Mouse (Mus musculus): ENCODE data around the gene Gm17535. TPM values are rescaled to one million over a fixed set of nuclear protein-coding genes. Genes with fewer than 3 reads are reported as not detected.
"Not testable (repeated sequence)": the region's sequence is repeated elsewhere in the genome, so short reads cannot be mapped to it uniquely, and the experiment has no call there.

Gene Gm17535
- polyA plus RNA-seq, 1 experiment from 2014 or later = not detected

DNA sequence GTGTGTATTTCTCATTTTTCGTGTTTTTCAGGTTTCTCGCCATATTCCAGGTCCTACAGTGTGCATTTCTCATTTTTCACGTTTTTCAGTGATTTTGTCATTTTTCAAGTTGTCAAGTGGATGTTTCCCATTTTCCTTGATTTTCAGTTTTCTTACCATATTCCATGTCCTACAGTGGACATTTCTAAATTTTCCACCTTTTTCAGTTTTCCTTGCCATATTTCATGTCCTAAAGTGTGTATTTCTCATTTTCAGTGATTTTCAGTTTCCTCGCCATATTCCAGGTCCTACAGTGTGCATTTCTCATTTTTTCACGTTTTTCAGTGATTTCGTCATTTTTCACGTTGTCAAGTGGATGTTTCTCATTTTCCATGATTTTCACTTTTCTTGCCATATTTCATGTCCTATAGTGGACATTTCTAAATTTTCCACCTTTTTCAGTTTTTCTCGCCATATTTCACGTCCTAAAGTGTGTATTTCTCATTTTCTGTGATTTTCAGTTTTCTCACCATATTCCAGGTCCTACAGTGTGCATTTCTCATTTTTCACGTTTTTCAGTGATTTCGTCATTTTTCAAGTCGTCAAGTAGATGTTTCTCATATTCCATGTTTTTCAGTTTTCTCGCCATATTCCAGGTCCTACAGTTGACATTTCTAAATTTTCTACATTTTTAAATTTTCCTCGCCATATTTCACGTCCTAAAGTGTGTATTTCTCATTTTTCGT lies 5.0 kb upstream of the Gm17535 start:
- H3K27me3 ChIP-seq (ENCODE audit: control insufficient read depth, insufficient read depth, low read length); H3K4me2 ChIP-seq; H3K36me3 ChIP-seq (ENCODE audit: control insufficient read depth, insufficient read depth, low read length); ATAC-seq (replicated peaks; ENCODE audit: insufficient number of reproducible peaks, low FRiP score, low TSS enrichment); H3K4me1 ChIP-seq (ENCODE audit: control insufficient read depth, insufficient read depth, low read length); H3K27ac ChIP-seq (ENCODE audit: low read depth, low read length); H3K4me3 ChIP-seq (ENCODE audit: low read depth, low read length); H3K9me3 ChIP-seq (replicated peaks; ENCODE audit: control insufficient read depth, low read length); H3K9ac ChIP-seq (ENCODE audit: low read depth, low read length): not testable (repeated sequence)
- WGBS (ENCODE audit: insufficient replicate concordance) = 63% methylated on average over 12 of the region's 16 CpGs

DNA sequence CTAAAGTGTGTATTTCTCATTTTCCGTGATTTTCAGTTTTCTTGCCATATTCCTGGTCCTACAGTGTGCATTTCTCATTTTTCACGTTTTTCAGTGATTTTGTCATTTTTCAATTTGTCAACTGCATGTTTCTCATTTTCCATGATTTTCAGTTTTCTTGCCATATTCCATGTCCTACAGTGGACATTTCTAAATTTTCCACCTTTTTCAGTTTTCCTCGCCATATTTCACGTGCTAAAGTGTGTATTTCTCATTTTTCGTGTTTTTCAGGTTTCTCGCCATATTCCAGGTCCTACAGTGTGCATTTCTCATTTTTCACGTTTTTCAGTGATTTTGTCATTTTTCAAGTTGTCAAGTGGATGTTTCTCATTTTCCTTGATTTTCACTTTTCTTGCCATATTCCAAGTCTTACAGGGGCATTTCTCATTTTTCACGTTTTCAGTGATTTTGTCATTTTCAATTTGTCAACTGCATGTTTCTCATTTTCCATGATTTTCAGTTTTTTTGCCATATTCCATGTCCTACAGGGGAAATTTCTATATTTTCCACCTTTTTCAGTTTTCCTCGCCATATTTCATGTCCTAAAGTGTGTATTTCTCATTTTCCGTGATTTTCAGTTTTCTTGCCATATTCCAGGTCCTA lies 3.6 kb upstream of the Gm17535 start:
- not testable (repeated sequence) for H3K27ac ChIP-seq (ENCODE audit: low read depth, low read length); H3K36me3 ChIP-seq (ENCODE audit: control insufficient read depth, insufficient read depth, low read length); H3K4me3 ChIP-seq (ENCODE audit: low read depth, low read length); H3K4me2 ChIP-seq; H3K9me3 ChIP-seq (replicated peaks; ENCODE audit: control insufficient read depth, low read length); H3K4me1 ChIP-seq (ENCODE audit: control insufficient read depth, insufficient read depth, low read length); H3K27me3 ChIP-seq (ENCODE audit: control insufficient read depth, insufficient read depth, low read length); H3K9ac ChIP-seq (ENCODE audit: low read depth, low read length)
- 53% methylated on average over 2 of the region's 10 CpGs for WGBS (ENCODE audit: insufficient replicate concordance)
- ATAC-seq (replicated peaks; ENCODE audit: insufficient number of reproducible peaks, low FRiP score, low TSS enrichment) = 0 out of 2 replicates have a peak, but pooled peaks have one; percentile 37

DNA sequence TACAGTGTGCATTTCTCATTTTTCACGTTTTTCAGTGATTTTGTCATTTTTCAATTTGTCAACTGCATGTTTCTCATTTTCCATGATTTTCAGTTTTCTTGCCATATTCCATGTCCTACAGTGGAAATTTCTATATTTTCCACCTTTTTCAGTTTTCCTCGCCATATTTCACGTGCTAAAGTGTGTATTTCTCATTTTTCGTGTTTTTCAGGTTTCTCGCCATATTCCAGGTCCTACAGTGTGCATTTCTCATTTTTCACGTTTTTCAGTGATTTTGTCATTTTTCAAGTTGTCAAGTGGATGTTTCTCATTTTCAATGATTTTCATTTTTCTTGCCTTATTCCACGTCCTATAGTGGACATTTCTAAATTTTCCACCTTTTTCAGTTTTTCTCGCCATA lies 2.2 kb downstream of the Gm17535 start, which contains the start of gene Gm10715:
Gene Gm10715, plus strand, starts transcription at position 301 of the 400 bp plus-strand sequence.
- not testable (repeated sequence) for H3K36me3 ChIP-seq (ENCODE audit: control insufficient read depth, insufficient read depth, low read length); H3K4me3 ChIP-seq (ENCODE audit: low read depth, low read length); H3K4me1 ChIP-seq (ENCODE audit: control insufficient read depth, insufficient read depth, low read length); H3K4me2 ChIP-seq; H3K27me3 ChIP-seq (ENCODE audit: control insufficient read depth, insufficient read depth, low read length); ATAC-seq (replicated peaks; ENCODE audit: insufficient number of reproducible peaks, low FRiP score, low TSS enrichment); H3K9me3 ChIP-seq (replicated peaks; ENCODE audit: control insufficient read depth, low read length); H3K9ac ChIP-seq (ENCODE audit: low read depth, low read length); H3K27ac ChIP-seq (ENCODE audit: low read depth, low read length)
- 72% methylated on average over 6 of the region's 8 CpGs for WGBS (ENCODE audit: insufficient replicate concordance)

DNA sequence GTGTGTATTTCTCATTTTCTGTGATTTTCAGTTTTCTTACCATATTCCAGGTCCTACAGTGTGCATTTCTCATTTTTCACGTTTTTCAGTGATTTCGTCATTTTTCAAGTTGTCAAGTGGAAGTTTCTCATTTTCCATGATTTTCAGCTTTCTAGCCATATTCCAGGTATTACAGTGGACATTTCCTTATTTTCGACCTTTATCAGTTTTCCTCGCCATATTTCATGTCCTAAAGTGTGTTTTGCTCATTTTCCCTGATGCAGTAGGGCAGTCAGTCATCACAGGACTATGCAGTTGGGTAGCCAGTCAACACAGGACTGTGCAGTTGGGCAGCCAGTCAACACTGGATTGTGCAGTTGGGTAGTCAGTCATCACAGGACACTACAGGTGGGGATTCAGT lies 3.8 kb downstream of the Gm17535 start:
- H3K27ac ChIP-seq (ENCODE audit: low read depth, low read length); H3K9me3 ChIP-seq (replicated peaks; ENCODE audit: control insufficient read depth, low read length); H3K4me2 ChIP-seq; H3K4me3 ChIP-seq (ENCODE audit: low read depth, low read length); H3K9ac ChIP-seq (ENCODE audit: low read depth, low read length); H3K36me3 ChIP-seq (ENCODE audit: control insufficient read depth, insufficient read depth, low read length); H3K27me3 ChIP-seq (ENCODE audit: control insufficient read depth, insufficient read depth, low read length); H3K4me1 ChIP-seq (ENCODE audit: control insufficient read depth, insufficient read depth, low read length); ATAC-seq (replicated peaks; ENCODE audit: insufficient number of reproducible peaks, low FRiP score, low TSS enrichment): not testable (repeated sequence)
- WGBS (ENCODE audit: insufficient replicate concordance) = 53% methylated on average over 4 of the region's 4 CpGs

Small RNAs within 50 kb of the gene (microRNA-seq; reads per million reads assigned to microRNA genes)
- not detected for gene Mir101c (ENCODE audit: borderline number of aligned reads)

Other genes with a start within 250 kb of the Gm17535 start
- not detected in 2 replicates for gene Gm10722, start 33.7 kb upstream of the Gm17535 start, polyA plus RNA-seq (2014; fragmentation: Nextera tagmentation; extraction: Ambion mirVana)
- not detected in 2 replicates for gene Gm11168, start 31.3 kb upstream of the Gm17535 start, polyA plus RNA-seq (2014; fragmentation: Nextera tagmentation; extraction: Ambion mirVana)
- gene Gm10721, start 21.5 kb upstream of the Gm17535 start, polyA plus RNA-seq (2014; fragmentation: Nextera tagmentation; extraction: Ambion mirVana) = not detected in 2 replicates
- gene Gm10720, start 18.9 kb upstream of the Gm17535 start, polyA plus RNA-seq (2014; fragmentation: Nextera tagmentation; extraction: Ambion mirVana) = not detected in 2 replicates
- not detected in 2 replicates for gene Gm10719, start 17.2 kb upstream of the Gm17535 start, polyA plus RNA-seq (2014; fragmentation: Nextera tagmentation; extraction: Ambion mirVana)
- not detected in 2 replicates for gene Gm10718, start 11.1 kb upstream of the Gm17535 start, polyA plus RNA-seq (2014; fragmentation: Nextera tagmentation; extraction: Ambion mirVana)
- not detected in 2 replicates for gene Gm10717, start 9.2 kb upstream of the Gm17535 start, polyA plus RNA-seq (2014; fragmentation: Nextera tagmentation; extraction: Ambion mirVana)
- not detected in 2 replicates for gene Gm10715, start 2.3 kb downstream of the Gm17535 start, polyA plus RNA-seq (2014; fragmentation: Nextera tagmentation; extraction: Ambion mirVana)